Mouse (Mus musculus): ENCODE results near the gene Rps6kb1. TPM values are rescaled to one million over a fixed set of nuclear protein-coding genes. Genes with fewer than 3 reads are reported as not detected.

The Rps6kb1 gene
- polyA plus RNA-seq, 1 experiment = 24.7 TPM

DNA sequence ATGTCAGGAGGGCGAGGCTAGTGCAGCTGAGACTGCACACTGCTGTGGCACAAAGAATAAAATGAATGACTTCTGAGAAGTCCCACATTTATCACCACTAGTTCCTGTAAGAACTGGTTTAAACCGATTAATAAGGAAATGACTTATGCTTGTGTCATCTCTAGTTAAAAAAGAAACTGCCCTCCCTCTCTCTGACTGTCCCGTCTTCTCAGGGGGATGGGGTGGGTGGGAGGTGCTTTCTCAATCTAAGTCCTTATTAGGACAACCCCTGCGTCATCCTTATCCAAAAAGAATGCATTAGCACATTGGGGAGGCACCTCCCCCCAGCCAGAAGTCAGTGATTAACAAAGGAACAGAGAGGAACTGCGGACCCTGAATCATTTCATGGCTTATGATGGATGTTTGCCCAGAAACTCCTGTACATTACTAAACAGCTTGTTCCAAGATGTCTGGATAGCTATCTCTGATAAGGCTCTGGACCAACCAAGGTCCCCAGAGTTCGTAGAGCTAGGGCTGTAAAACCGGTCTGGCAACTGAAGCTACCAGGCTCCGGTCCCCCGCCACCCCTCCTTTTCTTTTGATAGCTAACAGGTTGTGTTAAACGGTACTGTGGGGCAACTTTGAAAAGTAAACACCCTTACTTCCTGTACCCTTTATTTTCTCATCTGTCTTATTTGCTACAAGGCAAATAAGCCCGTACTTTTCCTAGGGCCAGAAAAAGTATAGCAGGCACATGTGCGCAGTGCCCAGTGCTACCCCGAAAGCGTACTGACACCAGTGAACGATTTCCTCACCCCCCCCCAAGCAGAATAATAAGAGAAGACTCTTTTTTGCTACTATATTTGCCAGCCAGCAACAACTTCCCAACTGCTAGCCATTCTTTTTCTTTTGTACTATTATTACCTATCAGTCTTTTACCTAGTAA lies 42.5 kb upstream of the Rps6kb1 start:
- Histone ChIP-seq H3K4me1 (ENCODE audit: control insufficient read depth, insufficient read depth, low read length) (peaks cover 2% of the 10 kb centered on the region; the same call in 1 of the 2 replicates), H3K4me3 (ENCODE audit: insufficient read depth, low read length) (peak overlapping the region; percentile 5; the same call in 1 of the 2 replicates), H3K27ac (ENCODE audit: insufficient read depth, low read length) (no peak overlapping the region)
- TF ChIP-seq POLR2A (IDR thresholded peaks at IDR 0.05; ENCODE audit: extremely low read depth, insufficient read depth, low read length) (no peak), CTCF (IDR thresholded peaks at IDR 0.05; ENCODE audit: extremely low read depth, insufficient read depth, low read length) (no peak)

DNA sequence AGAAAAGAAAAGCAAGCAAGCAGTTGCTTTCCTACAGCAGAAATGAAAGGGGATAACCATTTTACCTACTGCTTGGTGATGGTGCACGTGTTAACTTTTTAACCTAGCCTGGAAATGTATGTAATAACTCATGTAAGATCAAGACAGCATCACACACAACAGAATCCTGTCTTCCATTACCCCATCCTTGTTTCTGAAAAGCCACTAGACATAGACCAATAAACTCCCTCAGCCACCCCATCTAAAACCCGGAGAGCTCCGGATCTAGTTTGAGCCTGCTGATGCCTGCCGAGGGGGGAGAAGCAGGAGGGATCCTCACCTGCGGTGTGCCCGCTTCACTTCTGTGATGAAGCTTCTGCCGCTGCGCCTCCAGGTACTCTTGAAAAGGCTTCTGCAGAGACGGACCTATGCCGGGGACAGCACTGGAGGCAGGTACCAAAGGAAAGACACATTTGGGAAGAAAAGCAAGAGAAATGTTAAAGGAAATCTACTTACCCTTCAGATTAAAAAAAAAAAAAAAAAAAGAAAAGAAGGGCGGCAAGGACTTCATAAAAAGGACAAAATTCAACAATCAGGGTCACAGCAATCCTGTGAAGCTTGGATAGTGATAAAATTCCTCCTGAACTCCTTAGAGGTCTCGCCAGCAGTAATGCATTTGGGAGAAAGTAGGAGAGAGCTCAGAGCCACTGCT lies 41.7 kb upstream of the Rps6kb1 start:
- TF ChIP-seq CTCF (IDR thresholded peaks at IDR 0.05; ENCODE audit: extremely low read depth, insufficient read depth, low read length) (no peak), POLR2A (IDR thresholded peaks at IDR 0.05; ENCODE audit: extremely low read depth, insufficient read depth, low read length) (no peak)
- H3K27ac ChIP-seq (ENCODE audit: insufficient read depth, low read length) = no peak overlapping the region
- H3K4me1 ChIP-seq (ENCODE audit: control insufficient read depth, insufficient read depth, low read length) = peaks cover 2% of the 10 kb centered on the region; the same call in 1 of the 2 replicates
- 0 out of 2 replicates have a peak overlapping the region, but pooled peaks have one; percentile 5 for H3K4me3 ChIP-seq (ENCODE audit: insufficient read depth, low read length)

- no peak overlapping the region for H3K27ac ChIP-seq (ENCODE audit: insufficient read depth, low read length)
- H3K4me1 ChIP-seq (ENCODE audit: control insufficient read depth, insufficient read depth, low read length) = peaks cover 2% of the 10 kb centered on the region; the same call in 1 of the 2 replicates
- TF ChIP-seq POLR2A (IDR thresholded peaks at IDR 0.05; ENCODE audit: extremely low read depth, insufficient read depth, low read length) (no peak), CTCF (IDR thresholded peaks at IDR 0.05; ENCODE audit: extremely low read depth, insufficient read depth, low read length) (no peak)
- no peak overlapping the region for H3K4me3 ChIP-seq (ENCODE audit: insufficient read depth, low read length)
These were observed 41.0 kb upstream of the Rps6kb1 start for GRCm38 (mm10) chr11:86585598-86585984.

DNA sequence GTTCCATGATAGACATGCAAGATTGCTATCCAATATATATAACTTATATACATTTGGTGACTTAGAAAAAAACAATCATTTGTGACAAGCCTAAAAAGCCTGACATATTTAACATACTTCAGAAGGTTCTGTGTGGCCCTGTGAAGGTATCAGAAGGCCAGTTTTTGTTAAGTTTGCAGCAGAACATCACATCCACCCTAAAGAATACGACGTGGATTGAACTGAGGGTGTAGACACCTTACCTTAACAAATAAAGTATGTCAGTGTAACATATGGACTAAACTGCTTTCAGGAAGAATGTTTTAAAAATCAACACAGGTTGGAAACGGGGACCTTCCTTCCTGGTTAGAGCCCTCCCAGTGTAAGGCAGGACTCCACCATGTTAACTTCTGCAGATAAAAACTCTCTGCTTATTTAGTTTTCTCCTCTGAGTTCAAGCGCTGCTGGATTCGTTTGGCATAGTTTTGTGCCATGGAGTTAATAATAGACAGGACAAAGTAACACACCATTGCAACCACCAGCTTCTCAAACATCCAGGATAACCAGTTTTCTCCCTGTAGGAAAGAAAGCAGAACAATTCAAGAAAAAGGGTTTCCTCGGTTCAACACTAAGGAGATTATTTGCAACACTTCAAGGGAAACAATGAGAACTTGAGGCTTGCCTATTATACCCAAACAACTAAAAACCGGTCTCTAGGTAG lies 40.4 kb upstream of the Rps6kb1 start:
- Histone ChIP-seq H3K27ac (ENCODE audit: insufficient read depth, low read length) (no peak overlapping the region), H3K4me3 (ENCODE audit: insufficient read depth, low read length) (no peak overlapping the region), H3K4me1 (ENCODE audit: control insufficient read depth, insufficient read depth, low read length) (peaks cover 2% of the 10 kb centered on the region; the same call in 1 of the 2 replicates)
- TF ChIP-seq CTCF (IDR thresholded peaks at IDR 0.05; ENCODE audit: extremely low read depth, insufficient read depth, low read length) (no peak), POLR2A (IDR thresholded peaks at IDR 0.05; ENCODE audit: extremely low read depth, insufficient read depth, low read length) (no peak)

- Histone ChIP-seq H3K27ac (ENCODE audit: insufficient read depth, low read length) (no peak overlapping the region), H3K4me1 (ENCODE audit: control insufficient read depth, insufficient read depth, low read length) (peaks cover 2% of the 10 kb centered on the region; the same call in 1 of the 2 replicates), H3K4me3 (ENCODE audit: insufficient read depth, low read length) (no peak overlapping the region)
- TF ChIP-seq CTCF (IDR thresholded peaks at IDR 0.05; ENCODE audit: extremely low read depth, insufficient read depth, low read length) (no peak), POLR2A (IDR thresholded peaks at IDR 0.05; ENCODE audit: extremely low read depth, insufficient read depth, low read length) (no peak)
These were observed 39.6 kb upstream of the Rps6kb1 start for GRCm38 (mm10) chr11:86583990-86584897.

GRCm38 (mm10) chr11:86583313-86583825 lies 38.8 kb upstream of the Rps6kb1 start:
- peaks cover 2% of the 10 kb centered on the region; the same call in 1 of the 2 replicates for H3K4me1 ChIP-seq (ENCODE audit: control insufficient read depth, insufficient read depth, low read length)
- TF ChIP-seq CTCF (IDR thresholded peaks at IDR 0.05; ENCODE audit: extremely low read depth, insufficient read depth, low read length) (no peak), POLR2A (IDR thresholded peaks at IDR 0.05; ENCODE audit: extremely low read depth, insufficient read depth, low read length) (no peak)
- H3K27ac ChIP-seq (ENCODE audit: insufficient read depth, low read length) = no peak overlapping the region
- no peak overlapping the region for H3K4me3 ChIP-seq (ENCODE audit: insufficient read depth, low read length)

- TF ChIP-seq CTCF (IDR thresholded peaks at IDR 0.05; ENCODE audit: extremely low read depth, insufficient read depth, low read length) = no peak
- no peak for TF ChIP-seq POLR2A (IDR thresholded peaks at IDR 0.05; ENCODE audit: extremely low read depth, insufficient read depth, low read length)
- Histone ChIP-seq H3K4me1 (ENCODE audit: control insufficient read depth, insufficient read depth, low read length) (peaks cover 2% of the 10 kb centered on the region; the same call in 1 of the 2 replicates), H3K27ac (ENCODE audit: insufficient read depth, low read length) (no peak overlapping the region), H3K4me3 (ENCODE audit: insufficient read depth, low read length) (no peak overlapping the region)
These were observed 38.1 kb upstream of the Rps6kb1 start for GRCm38 (mm10) chr11:86582543-86583260.

Data from cortical plate, adult 2 months (tissue).